Mouse (Mus musculus) forebrain, embryonic 12.5 days (tissue): ENCODE measurements around the gene Vrk2. TPM values are rescaled to one million over a fixed set of nuclear protein-coding genes. Genes with fewer than 3 reads are reported as not detected.

ENCODE experiments used
- ATAC-seq: fragments of 200-750 bp; cut with Nextera tagmentation; 2 replicates; pipeline ENCODE4 v1.8.0; 2017; ENCODE audit warnings: moderate TSS enrichment; ENCODE audit not compliant: low FRiP score
- H3K27ac ChIP-seq: fragments of 300-500 bp; sonication (generic); 2 replicates; pipeline ENCODE4 v1.5.1; 2016; ENCODE audit warnings: mild to moderate bottlenecking
- H3K27me3 ChIP-seq: fragments of 300-500 bp; sonication (generic); 2 replicates; pipeline ENCODE4 v1.6.1; 2016; ENCODE audit warnings: mild to moderate bottlenecking
- H3K36me3 ChIP-seq: fragments of 300-500 bp; sonication (generic); replicated peaks from 2 replicates; pipeline ENCODE4 v1.6.1; 2016; ENCODE audit warnings: mild to moderate bottlenecking
- H3K4me1 ChIP-seq: fragments of 300-500 bp; sonication (generic); 2 replicates; pipeline ENCODE4 v1.6.1; 2016
- H3K4me2 ChIP-seq: fragments of 300-500 bp; sonication (generic); 2 replicates; pipeline ENCODE4 v1.6.1; 2016; ENCODE audit warnings: mild to moderate bottlenecking, moderate library complexity
- H3K4me3 ChIP-seq: fragments of 300-500 bp; sonication (generic); replicated peaks from 2 replicates; pipeline ENCODE4 v1.5.1; 2016; ENCODE audit warnings: mild to moderate bottlenecking
- H3K9ac ChIP-seq: fragments of 300-500 bp; sonication (generic); 2 replicates; pipeline ENCODE4 v1.6.1; 2016; ENCODE audit warnings: mild to moderate bottlenecking
- H3K9me3 ChIP-seq: fragments of 300-500 bp; sonication (generic); 2 replicates; pipeline ENCODE4 v1.6.1; 2016
- WGBS: fragments of 180-500 bp; shearing (Covaris S2); methylation state at CpG from one replicate; pipeline ENCODE4 v1.1.7; 2016; 5-methylcytosine and 5-hydroxymethylcytosine counted together
- polyA plus RNA-seq: library from polyadenylated mRNA; unstranded; fragments of >200 nt; fragmentation: Nextera tagmentation; extraction: Ambion mirVana; gene quantifications from 2 replicates; pipeline ENCODE4 v1.2.1, GENCODE M21; 2016

The Vrk2 gene
- polyA plus RNA-seq, 1 experiment from 2014 or later: 17.1 TPM

DNA sequence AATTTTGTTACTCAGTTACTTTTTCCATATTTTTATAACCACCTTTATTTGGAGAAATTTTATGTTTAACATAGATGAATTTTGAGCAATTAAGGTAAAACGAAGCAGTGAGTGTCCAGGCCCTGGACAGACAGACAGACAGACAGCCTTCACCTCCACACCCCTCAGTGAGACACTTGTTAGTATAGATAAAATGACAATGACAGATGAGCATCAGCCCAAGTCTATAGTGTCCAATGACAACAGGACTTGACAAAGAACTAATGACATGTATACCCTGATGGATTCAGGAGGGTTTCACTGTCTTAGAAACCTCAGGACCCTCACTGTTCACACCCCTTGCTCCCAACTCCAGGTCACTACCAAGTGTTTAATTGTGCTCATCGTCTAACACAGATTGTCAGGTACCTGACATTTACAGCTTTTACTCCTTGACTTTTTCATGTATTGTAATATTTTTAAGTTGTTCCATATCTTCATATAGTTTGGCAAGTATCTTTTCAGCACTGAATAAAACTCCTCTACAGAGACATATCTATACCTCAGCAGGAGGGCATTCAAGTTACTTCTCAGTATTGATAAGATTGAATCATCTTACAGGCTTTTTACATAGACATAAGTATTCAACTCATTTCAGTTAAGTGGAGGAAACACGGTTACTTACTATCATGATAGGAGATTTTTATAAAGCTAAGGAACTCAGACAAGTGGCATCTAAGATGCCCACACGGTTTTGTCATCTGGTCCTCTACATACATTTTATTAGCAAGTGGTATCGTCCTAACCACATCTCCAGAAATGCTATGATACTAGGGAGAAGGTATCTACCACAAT lies 60.6 kb downstream of the Vrk2 start:
- no peak for ATAC-seq

GRCm38 (mm10) chr11:26526861-26527260 lies 66.9 kb downstream of the Vrk2 start:
- Histone ChIP-seq H3K9ac (no peak overlapping the region), H3K4me3 (no peak overlapping the region), H3K4me2 (no peak overlapping the region), H3K36me3 (no peaks in the 10 kb centered on the region), H3K4me1 (no peaks in the 10 kb centered on the region), H3K9me3 (no peaks in the 10 kb centered on the region), H3K27me3 (no peaks in the 10 kb centered on the region), H3K27ac (no peak overlapping the region)
- ATAC-seq: no peak
- 94% methylated on average over 2 of the region's 2 CpGs for WGBS

More for the DNA sequence above, 60.6 kb downstream of the Vrk2 start:
- Histone ChIP-seq H3K4me3 (no peak overlapping the region), H3K27ac (no peak overlapping the region), H3K36me3 (no peaks in the 10 kb centered on the region), H3K27me3 (no peaks in the 10 kb centered on the region), H3K4me1 (no peaks in the 10 kb centered on the region), H3K9ac (no peak overlapping the region), H3K4me2 (no peak overlapping the region), H3K9me3 (no peaks in the 10 kb centered on the region)
- WGBS: 88% methylated on average over 5 of the region's 5 CpGs

GRCm38 (mm10) chr11:26518991-26519390 lies 74.8 kb downstream of the Vrk2 start:
- Histone ChIP-seq H3K9ac (no peak overlapping the region), H3K27ac (no peak overlapping the region), H3K9me3 (no peaks in the 10 kb centered on the region), H3K4me1 (no peaks in the 10 kb centered on the region), H3K27me3 (no peaks in the 10 kb centered on the region), H3K4me3 (no peak overlapping the region), H3K4me2 (no peak overlapping the region), H3K36me3 (no peaks in the 10 kb centered on the region)
- WGBS: 87% methylated on average over 3 of the region's 3 CpGs
- ATAC-seq: no peak

DNA sequence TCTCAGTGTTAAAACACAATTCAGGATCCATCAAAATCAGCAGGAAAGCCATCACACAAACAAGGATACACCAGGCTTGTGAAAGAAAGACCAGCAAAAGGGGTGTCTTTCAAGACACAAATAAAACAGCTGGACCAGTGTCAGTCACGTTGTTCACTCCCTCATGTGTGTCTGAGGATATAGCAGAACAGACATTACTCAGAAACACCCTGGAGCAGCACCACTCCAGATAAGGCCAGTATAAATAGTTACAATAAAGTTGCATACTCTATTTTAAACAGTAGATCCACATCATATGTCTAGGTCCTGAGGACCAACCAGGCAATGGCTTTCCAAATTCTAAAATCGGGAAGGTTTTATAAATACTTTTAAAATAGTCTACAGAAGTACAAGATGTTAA lies 77.7 kb downstream of the Vrk2 start:
- H3K27ac ChIP-seq: no peak overlapping the region
- H3K9me3 ChIP-seq: no peaks in the 10 kb centered on the region
- no peak for ATAC-seq
- no peaks in the 10 kb centered on the region for H3K36me3 ChIP-seq
- WGBS: 77% methylated on average over 2 of the region's 2 CpGs
- H3K4me3 ChIP-seq: no peak overlapping the region
- H3K4me1 ChIP-seq: no peaks in the 10 kb centered on the region
- H3K9ac ChIP-seq: no peak overlapping the region
- H3K27me3 ChIP-seq: no peaks in the 10 kb centered on the region
- H3K4me2 ChIP-seq: no peak overlapping the region

GRCm38 (mm10) chr11:26513683-26514082 lies 80.1 kb downstream of the Vrk2 start:
- no peak overlapping the region for H3K4me3 ChIP-seq
- H3K9me3 ChIP-seq: no peaks in the 10 kb centered on the region
- H3K4me1 ChIP-seq: no peaks in the 10 kb centered on the region
- no peak overlapping the region for H3K4me2 ChIP-seq
- no peak overlapping the region for H3K9ac ChIP-seq
- H3K27me3 ChIP-seq: no peaks in the 10 kb centered on the region
- no peak for ATAC-seq
- no peak overlapping the region for H3K27ac ChIP-seq
- H3K36me3 ChIP-seq: no peaks in the 10 kb centered on the region; the same call in 1 of the 2 replicates

- no peak for ATAC-seq
- 90% methylated on average over 5 of the region's 5 CpGs for WGBS
- no peak overlapping the region for H3K9ac ChIP-seq
- H3K27ac ChIP-seq: no peak overlapping the region
- H3K4me1 ChIP-seq: no peaks in the 10 kb centered on the region
- H3K9me3 ChIP-seq: no peaks in the 10 kb centered on the region
- H3K36me3 ChIP-seq: no peaks in the 10 kb centered on the region
- H3K4me3 ChIP-seq: no peak overlapping the region
- no peaks in the 10 kb centered on the region for H3K27me3 ChIP-seq
- H3K4me2 ChIP-seq: no peak overlapping the region
These were observed 97.8 kb downstream of the Vrk2 start for GRCm38 (mm10) chr11:26495951-26496350.

GRCm38 (mm10) chr11:26489761-26490466 lies 103.9 kb downstream of the Vrk2 start:
- no peak overlapping the region for H3K9ac ChIP-seq
- H3K27me3 ChIP-seq: no peaks in the 10 kb centered on the region
- no peak overlapping the region for H3K27ac ChIP-seq
- H3K4me1 ChIP-seq: no peaks in the 10 kb centered on the region
- no peak overlapping the region for H3K4me2 ChIP-seq
- H3K36me3 ChIP-seq: no peaks in the 10 kb centered on the region
- H3K4me3 ChIP-seq: no peak overlapping the region
- ATAC-seq: no peak
- 82% methylated on average over 12 of the region's 12 CpGs for WGBS
- H3K9me3 ChIP-seq: no peaks in the 10 kb centered on the region

DNA sequence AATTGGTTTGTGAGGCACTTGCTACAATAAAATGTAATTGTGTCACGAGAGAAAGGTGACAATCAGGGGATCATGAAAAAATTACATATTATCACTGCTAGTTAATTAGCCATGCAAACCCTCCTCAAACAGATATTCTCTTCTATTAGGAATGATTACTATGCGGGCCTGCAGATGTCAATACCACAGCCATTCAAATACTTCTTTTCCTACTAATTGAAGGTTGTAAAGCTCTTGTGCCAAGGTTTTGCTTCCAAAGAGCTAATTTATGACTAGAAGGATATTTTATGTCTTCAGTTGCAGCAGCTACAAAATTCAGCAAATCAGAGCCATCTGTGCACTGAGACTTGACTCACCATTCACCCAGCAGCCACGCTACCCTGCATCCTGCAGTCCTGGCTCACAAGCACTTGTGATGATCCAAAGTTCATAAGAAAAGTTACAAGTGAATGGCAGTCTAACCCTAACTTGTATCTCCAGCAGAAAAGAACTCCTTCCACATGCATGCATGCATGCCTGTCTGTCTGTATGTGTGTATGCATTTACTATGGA lies 112.0 kb downstream of the Vrk2 start:
- Histone ChIP-seq H3K4me3 (no peak overlapping the region), H3K27ac (no peak overlapping the region), H3K4me1 (no peaks in the 10 kb centered on the region), H3K27me3 (no peaks in the 10 kb centered on the region), H3K4me2 (no peak overlapping the region), H3K9ac (no peak overlapping the region), H3K36me3 (no peaks in the 10 kb centered on the region), H3K9me3 (no peaks in the 10 kb centered on the region)
- 63% methylated on average over 3 of the region's 3 CpGs for WGBS
- ATAC-seq: no peak

- ATAC-seq: no peak
These were observed 116.6 kb downstream of the Vrk2 start for GRCm38 (mm10) chr11:26477037-26477739.

DNA sequence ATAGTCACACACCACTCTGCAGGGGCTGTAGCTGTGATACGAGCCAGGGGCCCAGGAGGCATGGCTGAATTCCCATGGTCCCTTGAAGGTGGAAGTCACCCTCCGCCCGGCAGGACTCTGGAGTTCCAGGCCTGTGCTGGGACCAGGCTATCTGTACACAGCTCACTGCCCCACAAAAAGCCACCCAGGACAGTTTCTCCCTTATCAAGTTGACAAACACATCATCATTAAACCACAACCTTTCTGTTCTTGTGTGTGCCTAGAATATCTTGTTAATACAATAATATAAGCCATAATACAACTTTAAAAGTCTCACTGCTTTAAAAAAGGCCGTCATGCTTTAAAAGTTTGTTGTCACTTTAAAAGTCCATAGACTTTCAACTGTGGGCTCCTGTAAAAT lies 139.7 kb downstream of the Vrk2 start:
- Histone ChIP-seq H3K27ac (no peak overlapping the region), H3K27me3 (no peaks in the 10 kb centered on the region), H3K9me3 (no peaks in the 10 kb centered on the region), H3K36me3 (no peaks in the 10 kb centered on the region), H3K4me2 (no peak overlapping the region), H3K4me3 (no peak overlapping the region), H3K4me1 (no peaks in the 10 kb centered on the region), H3K9ac (no peak overlapping the region)
- 91% methylated on average over 4 of the region's 4 CpGs for WGBS
- ATAC-seq: no peak

More at GRCm38 (mm10) chr11:26477037-26477739, 116.6 kb downstream of the Vrk2 start:
- H3K4me3 ChIP-seq: no peak overlapping the region
- H3K9me3 ChIP-seq: no peaks in the 10 kb centered on the region
- no peaks in the 10 kb centered on the region for H3K4me1 ChIP-seq
- no peak overlapping the region for H3K4me2 ChIP-seq
- H3K27ac ChIP-seq: no peak overlapping the region
- peaks cover 9% of the 10 kb centered on the region for H3K36me3 ChIP-seq
- no peaks in the 10 kb centered on the region for H3K27me3 ChIP-seq
- H3K9ac ChIP-seq: no peak overlapping the region
- 56% methylated on average over 6 of the region's 6 CpGs for WGBS

DNA sequence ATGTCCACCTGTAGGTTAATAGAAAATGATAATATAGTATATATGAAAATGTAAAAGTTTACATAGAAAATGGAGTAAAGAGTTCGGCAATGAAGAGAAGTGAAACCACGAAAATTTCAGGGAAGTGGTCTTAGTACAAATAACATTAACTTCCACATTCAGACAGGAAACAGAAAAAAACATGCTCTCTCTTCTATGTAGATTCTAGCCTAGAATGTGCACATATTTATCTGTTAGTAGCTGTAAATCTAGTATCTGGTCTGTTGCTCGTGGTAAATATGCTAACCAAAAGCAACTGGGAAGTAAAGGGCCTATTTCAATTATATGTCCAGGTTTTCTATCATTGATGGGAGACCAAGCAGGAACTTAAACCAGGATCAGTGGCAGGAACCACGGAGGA lies 141.1 kb downstream of the Vrk2 start:
- no peak for ATAC-seq
- 88% methylated on average over 4 of the region's 4 CpGs for WGBS
- Histone ChIP-seq H3K4me1 (no peaks in the 10 kb centered on the region), H3K9ac (no peak overlapping the region), H3K27ac (no peak overlapping the region), H3K36me3 (no peaks in the 10 kb centered on the region), H3K4me3 (no peak overlapping the region), H3K27me3 (no peaks in the 10 kb centered on the region), H3K9me3 (no peaks in the 10 kb centered on the region), H3K4me2 (no peak overlapping the region)

DNA sequence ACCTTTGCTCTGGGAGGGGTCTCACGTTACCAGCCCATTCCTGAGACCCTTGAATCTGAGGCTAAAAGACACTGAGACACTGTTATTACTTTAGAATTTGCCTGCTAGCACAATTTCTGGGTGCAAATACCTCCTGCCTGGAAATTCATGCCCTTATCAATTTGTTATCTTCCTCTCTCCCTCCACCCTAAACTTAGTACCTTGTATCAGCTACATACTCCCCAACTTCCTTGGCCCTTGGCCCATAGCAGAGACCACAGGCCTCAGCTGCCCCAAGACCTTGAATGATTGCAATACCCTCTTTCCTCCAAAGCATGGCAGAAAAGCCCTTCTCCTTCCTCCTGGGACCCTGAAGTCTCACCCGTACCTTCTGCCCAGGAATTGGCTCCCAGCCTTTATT lies 142.6 kb downstream of the Vrk2 start:
- H3K9me3 ChIP-seq: no peaks in the 10 kb centered on the region
- H3K36me3 ChIP-seq: no peaks in the 10 kb centered on the region
- H3K4me3 ChIP-seq: no peak overlapping the region
- no peaks in the 10 kb centered on the region for H3K4me1 ChIP-seq
- no peaks in the 10 kb centered on the region for H3K27me3 ChIP-seq
- no peak overlapping the region for H3K27ac ChIP-seq
- H3K9ac ChIP-seq: no peak overlapping the region
- ATAC-seq: no peak
- WGBS: 82% methylated on average over 2 of the region's 2 CpGs
- no peak overlapping the region for H3K4me2 ChIP-seq
